Mouse (Mus musculus) liver, embryonic 14.5 days (tissue): ENCODE measurements around the gene Dock9. TPM values are rescaled to one million over a fixed set of nuclear protein-coding genes. Genes with fewer than 3 reads are reported as not detected.
A peak's percentile ranks its signal among the peaks of the same experiment; 100 is the strongest.

Source experiments
- ATAC-seq: fragments of 200-750 bp; cut with Nextera tagmentation; 2 replicates; pipeline ENCODE4 v1.8.0; 2017; ENCODE audit warnings: moderate number of reproducible peaks, mild to moderate bottlenecking, moderate library complexity; ENCODE audit not compliant: insufficient read depth
- DNase-seq, 3 experiments: peaks; one replicate each; pipeline ENCODE4 v3.0.0-alpha.2; 2012 to 2013; ENCODE audit warnings: low read depth in 3 of 3, low spot score in 3 of 3
- H3K27ac ChIP-seq: fragments of 300-500 bp; sonication (generic); 2 replicates; pipeline ENCODE4 v1.5.1; 2014; ENCODE audit warnings: moderate library complexity, mild to moderate bottlenecking, control low read depth, inconsistent platforms
- H3K27me3 ChIP-seq: fragments of 300-500 bp; sonication (generic); 2 replicates; pipeline ENCODE4 v1.6.1; 2014; ENCODE audit warnings: mild to moderate bottlenecking, low read length, moderate library complexity; ENCODE audit not compliant: control insufficient read depth, insufficient read depth
- H3K36me3 ChIP-seq: fragments of 300-500 bp; sonication (generic); replicated peaks from 2 replicates; pipeline ENCODE4 v1.6.1; 2014; ENCODE audit warnings: low read depth; ENCODE audit not compliant: control insufficient read depth, insufficient read depth
- H3K4me1 ChIP-seq, 2 experiments: fragments of 200-500 bp in 1 of 2; fragments of 300-500 bp in 1 of 2; sonication (generic) in 1 of 2; replicated peaks; 2 replicates each; pipeline ENCODE4 v1.6.1; 2012 to 2014; ENCODE audit warnings: antibody characterized with exemption in 1 of 2, inconsistent platforms in 1 of 2, low read length in 1 of 2; ENCODE audit not compliant: control insufficient read depth in 2 of 2, insufficient read depth in 2 of 2
- H3K4me2 ChIP-seq: fragments of 300-500 bp; sonication (generic); 2 replicates; pipeline ENCODE4 v1.6.1; 2014; ENCODE audit warnings: low read depth, mild to moderate bottlenecking, control low read depth, moderate library complexity
- H3K4me3 ChIP-seq, 2 experiments: fragments of 200-500 bp in 1 of 2; fragments of 300-500 bp in 1 of 2; sonication (generic) in 1 of 2; 2 replicates each; pipeline ENCODE4 v1.5.1; 2012 to 2014; ENCODE audit warnings: low read depth in 2 of 2, low read length in 2 of 2, mild to moderate bottlenecking in 2 of 2, control low read depth in 1 of 2, inconsistent platforms in 1 of 2, moderate library complexity in 1 of 2; ENCODE audit not compliant: insufficient read depth in 1 of 2
- H3K9ac ChIP-seq: fragments of 300-500 bp; sonication (generic); replicated peaks from 2 replicates; pipeline ENCODE4 v1.6.1; 2014; ENCODE audit warnings: mild to moderate bottlenecking, control low read depth, moderate library complexity
- H3K9me3 ChIP-seq: fragments of 300-500 bp; sonication (generic); 2 replicates; pipeline ENCODE4 v1.6.1; 2016; ENCODE audit warnings: low read length, mixed read lengths; ENCODE audit not compliant: control insufficient read depth
- CTCF ChIP-seq: IDR thresholded peaks from 2 replicates; pipeline ENCODE4 v1.5.1; 2016; ENCODE audit warnings: antibody characterized with exemption, low read depth, control low read depth
- EP300 ChIP-seq: IDR thresholded peaks from 2 replicates; pipeline ENCODE4 v1.6.1; 2016; ENCODE audit warnings: antibody characterized with exemption, low read depth
- WGBS: fragments of 180-500 bp; shearing (Covaris S2); extraction: QIAGEN DNeasy Blood & Tissue Kit; methylation state at CpG from one replicate; pipeline ENCODE4 v1.1.7; 2014; ENCODE audit not compliant: insufficient replicate concordance; 5-methylcytosine and 5-hydroxymethylcytosine counted together
- polyA plus RNA-seq, 2 experiments: library from polyadenylated mRNA; depleted of rRNA in 1 of 2; stranded (reverse) in 1 of 2; unstranded in 1 of 2; fragments of >200 nt; fragmentation: Nextera tagmentation in 1 of 2; extraction: Ambion mirVana in 1 of 2; gene quantifications; 2 replicates each; pipeline versions ENCODE4 v1.2.1 to v1.2.3; 2012 to 2014

Gene Dock9
- polyA plus RNA-seq, 2 experiments, result 1.2 to 1.8 TPM

- DNase-seq (no peak), ATAC-seq (no peak)
- H3K27me3 ChIP-seq, result no peaks in the 10 kb centered on the region
- H3K27ac ChIP-seq, result no peak overlapping the region
- peaks cover 0 to 11% of the 10 kb centered on the region in 2 experiments; a peak in 2 of 4 replicates for H3K4me1 ChIP-seq
- no peaks in the 10 kb centered on the region for H3K36me3 ChIP-seq
- TF ChIP-seq EP300 (no peak), CTCF (no peak)
- no peaks in the 10 kb centered on the region for H3K9me3 ChIP-seq
- no peak overlapping the region for H3K4me2 ChIP-seq
- H3K4me3 ChIP-seq, result no peak overlapping the region
- H3K9ac ChIP-seq, result no peak overlapping the region
- 38% methylated on average over 2 of the region's 2 CpGs for WGBS
Observed at GRCm38 (mm10) chr14:121708244-121708643, 89.4 kb downstream of the Dock9 start.

DNA sequence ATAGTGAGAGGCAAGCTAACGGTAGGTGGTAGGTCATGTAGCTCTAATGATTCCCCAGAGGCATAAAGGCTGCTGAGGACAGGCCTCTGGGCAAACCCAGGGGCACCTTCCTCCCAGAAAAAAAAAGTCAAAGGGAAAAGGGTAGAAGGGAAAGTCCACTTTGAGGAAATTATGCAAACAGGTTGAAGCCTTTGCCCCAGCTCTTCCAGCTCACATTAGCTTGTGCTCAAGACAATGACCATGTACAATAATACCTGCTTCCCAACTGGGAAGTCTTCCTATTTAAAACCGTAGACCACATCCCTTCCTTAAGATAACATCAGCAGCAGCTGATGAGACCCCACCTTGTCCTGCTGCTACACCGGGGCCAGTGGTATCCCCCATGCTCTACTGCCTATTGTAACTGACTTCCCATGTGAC lies 91.1 kb downstream of the Dock9 start:
- TF ChIP-seq CTCF, result no peak
- no peak for TF ChIP-seq EP300
- H3K27ac ChIP-seq, result no peak overlapping the region
- no peaks in the 10 kb centered on the region for H3K27me3 ChIP-seq
- H3K9me3 ChIP-seq, result no peaks in the 10 kb centered on the region
- H3K4me2 ChIP-seq, result no peak overlapping the region
- H3K36me3 ChIP-seq, result no peaks in the 10 kb centered on the region
- WGBS, result 50% methylated on average over 3 of the region's 3 CpGs
- no peak for DNase-seq
- no peak overlapping the region for H3K4me3 ChIP-seq
- H3K9ac ChIP-seq, result no peak overlapping the region
- ATAC-seq, result no peak
- peaks cover 0 to 9% of the 10 kb centered on the region in 2 experiments; a peak in 2 of 4 replicates for H3K4me1 ChIP-seq

DNA sequence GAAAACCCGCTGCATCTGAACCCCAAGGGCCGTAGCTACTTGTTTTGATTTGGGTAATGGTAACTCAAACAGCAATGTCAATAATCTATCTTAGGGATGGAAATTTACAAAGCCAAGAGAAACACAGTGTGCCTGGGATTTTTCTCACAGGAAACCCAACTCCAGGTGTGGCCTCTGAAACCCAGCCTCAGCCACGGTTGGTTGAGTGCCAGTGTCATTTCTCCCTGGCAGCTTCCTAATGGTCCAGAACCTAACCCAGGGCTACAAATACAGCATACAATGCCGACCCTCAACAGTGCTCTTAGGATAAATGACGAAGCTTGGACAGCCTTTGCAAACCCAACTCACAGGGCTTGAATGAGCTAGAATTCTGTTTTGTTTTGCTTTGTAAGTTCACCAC lies 92.0 kb downstream of the Dock9 start:
- H3K4me1 ChIP-seq, result peaks cover 0 to 4% of the 10 kb centered on the region in 2 experiments; a peak in 1 of 4 replicates
- no peak for TF ChIP-seq CTCF
- no peak for TF ChIP-seq EP300
- no peak for ATAC-seq
- no peaks in the 10 kb centered on the region for H3K36me3 ChIP-seq
- no peaks in the 10 kb centered on the region for H3K27me3 ChIP-seq
- no peak overlapping the region for H3K4me2 ChIP-seq
- no peak for DNase-seq
- no peak overlapping the region for H3K4me3 ChIP-seq
- WGBS, result 61% methylated on average over 5 of the region's 5 CpGs
- no peaks in the 10 kb centered on the region for H3K9me3 ChIP-seq
- H3K9ac ChIP-seq, result no peak overlapping the region
- H3K27ac ChIP-seq, result no peak overlapping the region

GRCm38 (mm10) chr14:121702534-121702933 lies 95.1 kb downstream of the Dock9 start:
- no peak for TF ChIP-seq CTCF
- peaks cover 0 to 4% of the 10 kb centered on the region in 2 experiments; a peak in 1 of 4 replicates for H3K4me1 ChIP-seq
- ATAC-seq (no peak), DNase-seq (no peak)
- no peak overlapping the region for H3K4me2 ChIP-seq
- no peaks in the 10 kb centered on the region for H3K9me3 ChIP-seq
- no peak overlapping the region for H3K9ac ChIP-seq
- H3K27ac ChIP-seq, result no peak overlapping the region
- no peaks in the 10 kb centered on the region for H3K27me3 ChIP-seq
- 10% methylated on average over 4 of the region's 4 CpGs for WGBS
- no peaks in the 10 kb centered on the region for H3K36me3 ChIP-seq
- no peak overlapping the region for H3K4me3 ChIP-seq

- Histone ChIP-seq H3K4me3 (no peak overlapping the region), H3K27me3 (no peaks in the 10 kb centered on the region; the same call in none of the 2 replicates), H3K9ac (no peak overlapping the region), H3K4me1 (no peaks in the 10 kb centered on the region), H3K36me3 (no peaks in the 10 kb centered on the region), H3K4me2 (no peak overlapping the region), H3K27ac (no peak overlapping the region), H3K9me3 (no peaks in the 10 kb centered on the region)
- DNase-seq, result no peak
- TF ChIP-seq CTCF (no peak), EP300 (no peak)
- no peak for ATAC-seq
- 37% methylated on average over 1 of the region's 1 CpGs for WGBS
Observed at GRCm38 (mm10) chr14:121700013-121700412, 97.6 kb downstream of the Dock9 start.

GRCm38 (mm10) chr14:121698620-121698950 lies 99.1 kb downstream of the Dock9 start:
- no peaks in the 10 kb centered on the region for H3K36me3 ChIP-seq
- H3K9me3 ChIP-seq, result no peaks in the 10 kb centered on the region
- no peaks in the 10 kb centered on the region; the same call in none of the 2 replicates for H3K27me3 ChIP-seq
- ATAC-seq (no peak), DNase-seq (no peak)
- H3K9ac ChIP-seq, result no peak overlapping the region
- TF ChIP-seq EP300 (no peak), CTCF (no peak)
- peak overlapping the region; percentile 29; the same call in 1 of the 2 replicates for H3K4me2 ChIP-seq
- H3K4me3 ChIP-seq, result no peak overlapping the region
- 33% methylated on average over 7 of the region's 7 CpGs for WGBS
- H3K4me1 ChIP-seq, result no peaks in the 10 kb centered on the region
- no peak overlapping the region for H3K27ac ChIP-seq
